Mouse (Mus musculus): ENCODE data around the gene Actr5. TPM values are rescaled to one million over a fixed set of nuclear protein-coding genes. Genes with fewer than 3 reads are reported as not detected.
A peak's percentile ranks its signal among the peaks of the same experiment; 100 is the strongest.

Gene Actr5
- total RNA-seq, 2 experiments from 2014 or later: 10.0 to 10.2 TPM

DNA sequence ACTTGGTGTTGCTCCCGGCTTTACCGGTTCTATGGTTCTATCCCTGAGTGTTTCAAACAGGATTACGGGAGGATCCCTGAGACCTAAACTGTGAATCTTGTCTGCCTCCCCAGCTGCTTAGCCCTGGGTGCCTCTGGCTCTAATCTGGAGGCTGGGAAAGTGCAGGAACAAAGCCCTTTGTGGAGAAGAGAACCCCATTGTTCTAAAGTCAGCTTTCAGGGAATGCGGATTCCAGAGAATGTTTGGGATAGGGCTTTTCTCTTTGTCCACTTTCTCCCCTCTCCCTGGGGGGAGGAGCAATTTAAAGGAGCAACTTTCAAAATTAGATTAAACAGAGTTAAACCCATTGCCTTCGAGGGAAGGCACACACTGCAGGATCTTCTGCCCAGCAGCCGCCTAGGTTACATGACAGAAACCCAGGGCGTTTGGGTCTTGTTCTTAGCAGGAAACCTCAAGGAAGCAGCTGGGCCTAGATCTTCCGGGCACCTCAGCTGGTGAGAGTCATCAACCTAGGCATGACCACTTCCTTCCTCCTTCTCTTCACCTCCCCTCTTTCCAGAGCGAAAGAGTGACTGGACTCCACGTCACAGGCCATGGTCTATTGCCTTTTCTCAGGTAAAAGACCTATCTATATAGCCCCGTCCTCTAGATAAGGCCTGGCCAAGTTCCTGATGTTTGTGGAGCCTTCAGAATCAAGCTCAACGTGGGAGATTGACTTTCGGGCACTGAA lies 41.5 kb downstream of the Actr5 start:
- DNase-seq (ENCODE audit: extremely low spot score in 1 of 2, low spot score in 1 of 2): no peak

DNA sequence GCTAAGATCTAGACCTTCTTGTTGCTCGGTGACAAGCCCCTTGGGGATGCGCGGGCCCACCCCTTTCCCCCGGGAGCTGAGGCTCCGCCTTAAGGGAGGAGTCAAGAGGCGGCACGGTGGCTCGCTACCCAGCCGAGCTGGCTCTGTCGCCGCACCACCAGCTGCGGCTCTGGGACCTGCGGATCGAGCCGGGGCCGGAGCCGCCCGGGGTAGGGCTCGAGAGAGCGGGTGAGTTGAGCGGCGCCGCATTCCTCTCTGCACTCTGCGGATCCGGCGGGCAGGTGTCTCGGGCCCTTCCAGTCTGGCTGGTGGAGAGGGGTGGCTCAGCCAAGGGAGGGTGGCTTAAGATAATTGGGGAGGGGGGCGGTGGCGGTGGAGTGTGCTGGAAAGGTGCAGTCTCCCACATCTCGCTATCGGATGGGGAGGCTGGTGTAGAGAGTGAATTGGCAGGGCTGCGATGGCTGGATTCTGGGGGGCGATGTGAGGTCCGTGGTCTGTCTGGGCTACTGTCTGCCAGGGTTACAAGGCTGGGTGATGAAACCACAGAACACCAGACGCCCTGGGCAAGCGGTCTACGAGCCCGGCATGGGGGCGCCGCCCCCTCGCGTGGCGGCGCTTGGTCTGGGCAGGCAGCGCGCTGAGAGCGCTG lies 42.5 kb downstream of the Actr5 start:
- peak; percentile 64 to 72 for DNase-seq (ENCODE audit: extremely low spot score in 1 of 2, low spot score in 1 of 2)

DNA sequence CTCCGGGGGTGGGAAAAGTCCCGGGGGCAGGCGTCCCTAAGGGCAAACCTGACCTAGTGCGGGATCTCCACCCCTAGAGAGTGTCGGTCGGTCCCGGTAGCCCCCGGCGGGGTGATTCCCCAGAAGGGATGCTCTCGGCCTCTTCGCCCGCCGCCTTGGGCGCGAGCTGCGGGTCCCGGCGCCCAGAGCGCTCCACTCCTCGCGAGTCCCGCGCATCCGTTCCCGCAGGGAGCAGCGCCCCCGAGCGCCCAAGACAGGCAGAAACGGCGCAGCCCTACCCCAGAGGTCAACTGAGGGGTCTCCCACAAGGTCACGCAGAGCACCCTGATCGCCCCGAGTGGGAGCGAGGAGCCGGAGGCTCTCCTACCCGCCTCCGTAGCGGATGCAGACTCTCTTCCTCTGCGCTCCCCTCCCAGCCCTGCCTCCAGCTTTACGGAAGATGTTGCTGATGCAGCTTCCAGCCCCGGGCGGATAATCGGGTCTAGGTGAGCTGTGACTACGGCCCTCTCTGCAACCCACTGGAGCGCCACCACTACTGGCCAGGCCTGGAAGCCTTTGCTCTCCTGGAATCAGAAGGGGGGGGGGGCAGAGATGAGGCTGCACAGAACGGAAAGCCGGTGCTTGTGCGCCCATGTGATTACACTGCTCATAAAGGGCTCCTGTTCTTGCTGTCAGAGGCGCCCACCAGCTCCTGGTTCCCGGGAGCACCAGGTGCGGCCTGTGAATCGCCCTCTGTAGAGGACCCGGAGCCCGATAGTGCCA lies 43.2 kb downstream of the Actr5 start:
- peak; percentile 50 to 67 for DNase-seq (ENCODE audit: extremely low spot score in 1 of 2, low spot score in 1 of 2)

DNA sequence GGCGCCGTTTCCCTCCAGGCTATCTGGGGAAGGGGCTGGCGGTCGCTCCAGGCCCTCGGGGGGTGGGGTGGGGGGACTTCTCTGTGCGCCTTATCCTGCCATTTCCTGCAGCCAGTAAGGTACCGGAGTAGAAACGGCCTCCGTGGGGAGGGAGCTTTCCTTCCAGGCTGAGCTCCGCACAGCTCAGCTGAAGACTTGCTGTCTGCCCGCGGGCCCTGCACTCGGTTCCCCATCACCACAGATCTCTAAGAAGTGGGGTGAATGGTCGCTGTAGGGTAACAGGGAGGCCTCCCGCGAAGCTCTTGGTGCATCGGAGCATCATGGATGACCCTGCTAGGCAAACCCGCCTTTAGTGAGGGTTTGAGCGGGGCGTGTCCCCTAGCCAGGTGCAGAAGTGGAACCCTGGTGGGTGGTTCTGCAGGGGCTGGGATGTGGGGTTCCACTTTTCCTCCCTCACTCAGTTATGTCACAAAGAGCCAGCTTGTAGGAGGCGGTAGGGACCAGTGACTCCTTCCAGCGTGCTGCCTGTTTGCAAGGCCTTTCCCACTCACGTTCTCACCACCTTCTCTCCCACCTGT lies 43.8 kb downstream of the Actr5 start:
- DNase-seq (ENCODE audit: extremely low spot score in 1 of 2, low spot score in 1 of 2): peak in 1 of 2 experiments; percentile 53

DNA sequence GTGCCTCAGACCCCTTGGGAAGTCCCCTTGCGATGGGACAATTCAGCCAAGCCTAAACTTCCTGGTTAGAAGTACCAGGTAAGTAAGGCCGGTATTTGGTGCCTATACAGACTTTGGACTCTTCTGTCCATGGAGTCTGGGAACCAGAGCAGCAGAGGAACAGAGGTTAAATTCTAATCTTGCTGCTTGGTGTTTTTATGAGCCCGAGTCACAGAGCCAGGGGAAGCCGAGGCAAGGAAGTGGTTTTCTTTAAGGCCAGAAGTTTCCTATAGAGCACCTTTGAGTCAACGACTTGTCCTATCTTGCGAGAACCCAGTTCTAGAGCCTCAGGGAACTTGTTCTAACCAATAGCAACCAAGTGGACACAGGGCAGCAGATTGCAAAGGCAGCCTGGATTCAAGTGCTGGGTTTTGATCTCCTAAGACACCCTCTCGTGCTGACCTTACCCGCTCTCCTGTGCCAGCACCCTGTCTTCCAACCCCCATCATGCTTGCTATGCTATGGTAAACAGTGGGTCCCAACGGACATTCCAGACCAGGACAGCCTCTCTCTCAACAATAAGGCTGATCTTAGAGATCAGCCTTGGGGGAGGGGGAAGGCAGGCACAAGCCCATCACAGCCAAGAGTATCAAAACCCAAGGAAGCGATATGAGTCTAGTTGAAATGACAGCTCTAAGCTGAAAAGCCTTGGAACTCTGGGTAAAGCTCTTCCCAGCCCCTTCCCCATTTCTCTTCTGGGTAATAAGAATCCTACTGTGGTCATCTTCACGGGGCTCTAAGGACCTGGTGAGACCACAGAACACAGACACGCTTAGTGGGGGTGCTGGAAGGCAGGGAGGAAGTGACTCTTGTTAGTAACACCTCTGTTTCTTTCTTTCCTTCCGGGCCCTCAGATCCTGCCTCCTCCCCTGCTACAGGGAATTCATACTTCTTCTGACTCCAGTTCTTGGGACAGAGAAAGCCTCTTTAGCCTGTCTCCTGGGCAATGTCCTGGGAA lies 44.8 kb downstream of the Actr5 start:
- DNase-seq (ENCODE audit: extremely low spot score in 1 of 2, low spot score in 1 of 2): no peak

DNA sequence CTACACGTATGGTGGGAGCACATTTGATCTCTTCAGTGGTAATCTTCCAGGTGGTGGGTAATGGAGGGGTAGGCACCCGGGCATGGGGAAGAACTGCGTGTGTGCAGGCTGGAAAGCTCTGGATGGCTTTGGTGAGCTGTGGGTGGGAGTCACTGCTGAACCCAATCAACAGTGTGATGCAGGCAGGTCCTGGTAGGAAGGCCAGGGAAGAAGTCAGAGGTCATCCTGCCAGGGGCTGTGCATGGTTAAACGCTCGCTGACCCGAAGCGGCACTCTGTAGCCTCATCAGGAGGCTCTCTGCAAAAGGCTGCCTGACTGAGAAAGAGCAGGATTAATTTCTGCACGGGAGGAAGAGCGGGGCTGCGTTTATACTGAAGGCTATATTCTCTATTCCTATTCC lies 45.9 kb downstream of the Actr5 start:
- no peak for DNase-seq (ENCODE audit: extremely low spot score in 1 of 2, low spot score in 1 of 2)

DNA sequence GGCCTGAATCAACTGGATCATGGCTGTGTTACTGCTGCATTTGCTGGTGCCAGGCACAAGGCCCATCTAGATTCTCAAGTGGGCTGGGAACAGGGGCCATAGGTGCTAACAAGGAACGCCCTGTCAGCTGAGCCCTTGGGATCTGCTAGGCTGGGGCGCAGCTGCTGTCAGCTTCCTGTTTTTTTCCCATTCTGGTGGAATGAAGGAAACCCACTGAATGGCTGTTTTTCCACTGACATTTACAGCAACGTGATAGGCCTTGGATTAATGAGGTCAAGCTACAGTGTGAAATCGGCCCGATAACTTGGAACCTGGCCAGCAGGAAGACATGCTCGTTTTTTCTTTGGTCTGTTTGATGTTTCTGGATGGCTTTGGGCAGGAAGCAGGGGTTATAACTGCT lies 48.1 kb downstream of the Actr5 start:
- DNase-seq (ENCODE audit: extremely low spot score in 1 of 2, low spot score in 1 of 2): no peak

DNA sequence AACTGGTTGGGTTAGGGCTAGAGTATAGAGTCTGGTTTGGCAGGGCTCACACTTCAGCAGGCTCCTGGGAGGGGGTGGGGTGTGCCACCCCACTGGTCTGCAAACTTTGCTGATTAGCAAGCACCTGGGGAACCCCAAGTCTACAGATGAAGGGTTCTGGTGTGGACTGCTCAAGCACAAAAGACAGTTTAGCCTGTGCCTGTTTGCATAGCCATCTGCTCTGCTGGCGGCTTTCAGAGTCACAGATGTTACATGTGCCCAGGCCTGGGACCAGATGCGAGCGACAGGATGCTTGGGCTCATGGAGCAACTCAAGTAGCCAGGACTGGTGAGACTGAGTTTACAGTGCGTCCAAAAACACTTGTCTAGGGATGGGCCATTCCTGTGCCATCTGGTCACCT lies 48.8 kb downstream of the Actr5 start:
- no peak for DNase-seq (ENCODE audit: extremely low spot score in 1 of 2, low spot score in 1 of 2)

DNA sequence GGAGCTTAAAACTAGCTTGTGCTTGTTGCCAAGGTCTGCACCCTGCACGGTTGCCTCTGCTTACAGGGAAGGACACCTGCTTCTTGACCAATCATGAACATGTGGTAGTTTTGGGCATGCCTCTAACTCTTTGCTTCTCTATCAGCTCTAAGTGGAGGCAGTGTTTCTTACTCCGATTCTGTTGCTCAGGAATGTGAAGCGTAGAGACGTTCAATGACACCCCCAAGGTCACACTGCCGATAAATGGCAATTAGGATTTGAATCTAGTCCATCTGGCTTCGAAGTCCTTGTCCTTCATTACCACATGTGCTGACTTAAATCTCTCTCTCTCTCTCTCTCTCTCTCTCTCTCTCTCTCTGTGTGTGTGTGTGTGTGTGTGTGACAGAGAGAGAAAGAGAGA lies 49.4 kb downstream of the Actr5 start:
- DNase-seq (ENCODE audit: extremely low spot score in 1 of 2, low spot score in 1 of 2): no peak

DNA sequence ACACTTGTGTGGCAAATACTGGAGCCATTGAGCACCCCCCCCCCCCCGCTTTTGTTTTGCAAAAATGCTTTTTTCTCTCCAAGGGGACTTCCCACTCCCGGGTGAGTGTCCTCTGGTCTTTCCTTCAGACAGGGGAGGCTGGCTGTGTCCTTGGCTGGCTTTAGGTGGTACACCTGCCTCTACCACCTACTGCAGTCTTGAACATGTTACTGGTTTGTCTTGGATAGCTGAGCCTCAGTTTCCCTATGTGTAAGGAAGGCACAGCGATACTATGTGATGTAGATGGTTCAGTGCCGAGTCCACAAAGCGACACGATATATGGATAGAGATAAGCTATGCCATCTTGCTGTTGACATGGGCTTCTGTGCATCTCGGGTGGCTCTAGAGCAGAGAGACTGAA lies 50.1 kb downstream of the Actr5 start:
- no peak for DNase-seq (ENCODE audit: extremely low spot score in 1 of 2, low spot score in 1 of 2)

DNA sequence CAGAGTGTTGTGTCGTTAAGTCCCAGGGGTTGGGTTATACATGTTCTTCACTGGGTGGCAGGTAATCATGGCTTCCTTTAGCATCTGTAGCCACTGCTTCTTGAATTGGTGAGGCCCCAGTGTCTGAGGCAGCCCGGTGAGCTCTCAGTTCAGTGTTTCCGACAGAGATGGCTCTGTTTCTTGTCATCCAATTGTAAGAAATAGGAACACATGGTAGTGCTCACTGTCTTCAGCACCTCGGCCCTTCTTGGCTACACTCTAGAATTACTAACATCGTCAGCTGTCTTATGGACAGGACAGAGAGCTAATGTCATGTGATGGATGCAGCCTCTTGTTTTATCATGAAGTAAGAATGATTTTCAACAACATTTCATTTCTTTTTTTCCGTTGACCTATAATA lies 50.5 kb downstream of the Actr5 start:
- no peak for DNase-seq (ENCODE audit: extremely low spot score in 1 of 2, low spot score in 1 of 2)

DNA sequence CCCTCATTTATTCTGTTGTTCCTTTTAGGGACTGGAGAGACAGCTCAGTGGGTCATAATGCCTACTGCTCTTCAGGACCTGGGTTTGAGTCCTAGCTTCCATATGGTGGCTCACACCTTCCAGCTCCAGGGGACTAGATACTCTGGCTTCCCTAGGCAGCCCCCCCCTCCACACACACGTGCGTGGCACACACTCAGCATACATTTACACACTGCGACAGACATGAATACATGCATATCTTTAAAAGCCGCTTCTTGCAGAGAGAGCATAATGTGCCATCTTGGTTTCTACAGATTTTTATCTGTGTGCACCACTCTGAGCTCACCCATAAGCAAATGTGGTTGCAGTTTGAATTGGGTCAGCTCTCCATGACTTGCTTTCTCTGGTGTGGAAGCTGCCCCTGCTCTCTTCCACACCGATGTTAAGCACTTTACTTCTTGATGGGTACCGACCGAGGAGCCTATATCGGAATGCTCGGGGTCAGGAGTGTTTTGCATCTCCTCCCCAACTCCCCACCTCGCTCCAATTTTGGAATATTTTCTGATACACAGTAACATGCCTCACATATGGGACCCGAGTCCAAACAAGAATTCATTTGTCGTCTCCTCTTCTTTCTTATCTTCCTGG lies 51.3 kb downstream of the Actr5 start:
- no peak for DNase-seq (ENCODE audit: extremely low spot score in 1 of 2, low spot score in 1 of 2)

DNA sequence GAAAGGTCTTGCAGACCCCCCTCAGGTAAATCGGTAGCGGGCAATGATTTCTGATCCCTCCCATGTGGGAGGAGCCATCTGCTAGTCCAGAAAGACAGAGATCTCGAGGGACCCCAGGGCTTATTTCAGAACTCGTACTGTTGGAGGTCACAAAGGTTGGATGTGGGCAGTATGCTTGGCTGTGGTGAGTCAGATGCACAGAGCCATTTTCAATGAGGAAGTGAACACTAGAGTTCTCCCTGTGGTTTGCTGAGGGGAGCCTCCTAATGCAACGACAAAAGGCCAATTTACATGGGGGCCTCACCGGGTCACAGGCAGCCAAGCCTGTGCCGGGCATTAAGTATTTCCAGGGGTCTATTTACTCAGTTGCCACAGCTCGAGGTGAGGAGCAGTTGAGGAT lies 53.3 kb downstream of the Actr5 start:
- no peak for DNase-seq (ENCODE audit: extremely low spot score in 1 of 2, low spot score in 1 of 2)

DNA sequence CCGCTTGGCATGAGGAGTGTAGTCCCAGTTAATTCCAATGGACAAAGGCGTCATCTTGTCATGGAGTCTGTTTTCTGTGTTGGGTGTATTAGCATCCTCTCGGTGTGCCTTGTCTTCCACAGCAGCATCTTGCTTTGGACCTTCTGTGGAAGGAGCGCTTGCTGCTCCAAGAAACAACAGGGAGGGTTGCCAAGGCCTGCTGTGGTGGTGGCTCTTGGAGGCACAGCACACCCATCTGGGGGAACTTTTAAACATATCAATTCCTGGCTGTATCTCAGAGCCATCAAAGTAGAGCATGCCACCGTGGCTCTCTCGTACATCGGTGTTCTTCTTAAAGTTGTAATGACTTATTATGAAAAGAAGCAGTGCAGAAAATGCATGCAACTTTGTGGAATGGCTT lies 54.4 kb downstream of the Actr5 start:
- no peak for DNase-seq (ENCODE audit: extremely low spot score in 1 of 2, low spot score in 1 of 2)

DNA sequence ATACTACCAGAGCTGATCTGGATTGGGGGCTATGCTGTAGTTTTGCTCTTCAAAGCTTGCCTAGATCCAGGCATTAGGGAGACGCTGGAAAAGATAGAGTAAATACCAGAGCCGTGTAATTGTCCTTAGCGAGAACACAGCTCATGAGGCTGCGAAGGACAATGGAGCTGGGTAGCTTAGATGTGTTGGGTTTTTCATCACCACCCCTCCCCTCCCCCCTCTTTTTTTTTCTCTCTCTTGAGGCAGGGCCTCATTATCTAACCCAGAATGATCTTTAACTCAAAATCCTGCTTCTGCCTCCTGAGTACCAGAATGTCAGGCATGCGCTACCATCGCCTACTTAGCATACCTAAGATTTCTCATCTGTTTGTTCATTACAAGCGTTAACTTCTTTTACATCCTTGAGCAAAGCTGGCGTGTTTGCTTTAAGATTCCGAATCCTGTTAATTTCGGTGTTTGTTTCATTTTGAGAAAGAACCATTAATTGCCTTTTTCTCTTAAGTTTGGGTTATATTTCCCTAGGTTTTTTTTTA lies 55.7 kb downstream of the Actr5 start:
- no peak for DNase-seq (ENCODE audit: extremely low spot score in 1 of 2, low spot score in 1 of 2)

DNA sequence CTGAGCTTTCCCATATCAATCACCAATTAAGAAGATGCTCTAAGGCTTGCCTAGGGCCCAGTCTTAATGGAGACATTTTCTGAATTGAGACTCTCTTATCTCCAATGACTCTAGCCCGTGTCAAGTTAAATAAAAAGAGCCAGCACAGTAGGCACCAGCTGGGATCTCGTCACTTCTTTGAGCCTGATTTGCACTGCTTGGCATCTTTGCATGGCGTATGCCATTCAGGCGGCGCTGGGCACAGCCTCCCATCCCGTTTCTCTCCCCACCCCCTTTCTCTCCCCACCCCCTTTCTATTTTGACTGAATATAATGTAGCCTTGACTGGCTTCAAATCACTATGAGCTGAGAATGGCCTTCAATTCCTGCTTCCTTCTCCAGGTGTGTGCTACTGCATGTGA lies 57.0 kb downstream of the Actr5 start:
- no peak for DNase-seq (ENCODE audit: extremely low spot score in 1 of 2, low spot score in 1 of 2)

DNA sequence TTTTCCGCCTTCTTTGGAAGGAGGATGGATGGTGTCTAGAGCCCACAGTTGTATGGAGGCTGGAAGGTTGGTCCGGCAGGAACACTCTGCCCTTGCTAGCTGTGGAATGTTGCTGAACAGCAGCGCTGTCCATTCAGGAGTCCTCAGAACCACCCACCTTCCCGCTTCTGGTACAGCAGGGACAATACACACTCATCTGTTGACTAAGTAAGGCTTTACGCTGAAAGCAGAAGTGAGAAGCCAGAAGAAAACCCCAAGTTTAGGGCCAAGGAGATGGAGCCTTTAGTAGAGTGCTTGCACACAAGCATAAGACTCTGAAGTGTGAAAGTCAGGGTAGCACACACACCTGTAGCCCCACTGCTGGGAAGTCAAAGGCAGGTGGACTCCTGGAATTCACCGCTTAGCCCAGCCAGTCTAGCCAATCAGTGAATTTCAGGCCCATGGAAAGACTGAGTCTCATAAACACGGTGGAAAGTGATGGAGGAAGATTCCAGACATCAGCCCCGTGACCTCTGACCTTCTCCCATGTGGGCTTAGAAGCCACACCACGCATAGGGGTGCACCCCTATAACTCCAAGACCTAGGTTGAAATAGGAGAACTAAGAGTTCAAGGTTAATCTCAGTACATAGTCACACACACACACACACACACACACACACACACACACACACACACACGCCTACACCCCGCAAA lies 57.8 kb downstream of the Actr5 start:
- DNase-seq (ENCODE audit: extremely low spot score in 1 of 2, low spot score in 1 of 2): no peak

DNA sequence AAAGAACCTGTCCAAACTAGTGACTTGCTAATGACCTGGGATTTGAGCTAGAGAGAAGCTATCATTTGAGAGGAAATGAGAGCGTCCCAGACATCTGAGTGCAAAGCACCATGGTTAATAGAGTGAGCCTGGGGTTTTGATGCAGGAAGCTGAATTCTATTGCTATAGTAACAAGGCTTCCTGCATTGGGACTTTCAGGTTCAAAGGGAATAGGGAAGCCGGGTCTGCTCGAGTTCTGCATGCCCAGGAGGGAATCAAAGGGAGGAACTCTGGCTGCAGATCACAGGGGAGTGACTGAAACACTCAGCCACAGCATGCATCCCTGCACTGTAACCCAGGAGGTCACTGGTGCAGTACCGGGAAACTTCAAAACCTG lies 58.3 kb downstream of the Actr5 start:
- no peak for DNase-seq (ENCODE audit: extremely low spot score in 1 of 2, low spot score in 1 of 2)
